Mouse (Mus musculus) layer of hippocampus, adult 9-10 months (tissue): ENCODE measurements at regions not wholly inside any gene's neighbourhood (a gene's known extent, or its start where the extent isn't known, plus 50 kb on each side); places are given as distances from the start of the nearest gene placed in this dataset.
A peak's percentile ranks its signal among the peaks of the same experiment; 100 is the strongest.

Source experiments
- DNase-seq: peaks from one replicate; pipeline ENCODE4 v3.0.0; 2022; ENCODE audit warnings: low spot score

- peak; percentile 47 for DNase-seq
Observed at GRCm38 (mm10) chr7:55710872-55711558, 57.0 kb upstream of the Siglech start.
